Mouse (Mus musculus) neural tube, embryonic 11.5 days (tissue): Measurements from ENCODE around the gene Dctn5. TPM values are rescaled to one million over a fixed set of nuclear protein-coding genes. Genes with fewer than 3 reads are reported as not detected.

ENCODE experiments used
- ATAC-seq: fragments of 200-750 bp; cut with Nextera tagmentation; 2 replicates; pipeline ENCODE4 v1.8.0; 2017; ENCODE audit warnings: moderate number of reproducible peaks, mild to moderate bottlenecking, moderate TSS enrichment, moderate library complexity; ENCODE audit not compliant: insufficient read depth, low FRiP score, low TSS enrichment
- DNase-seq: peaks from one replicate; pipeline ENCODE4 v3.0.0-alpha.2; 2015; ENCODE audit warnings: low spot score
- H3K27ac ChIP-seq: fragments of 300-500 bp; sonication (generic); 2 replicates; pipeline ENCODE4 v1.5.1; 2014; ENCODE audit warnings: low read depth, mild to moderate bottlenecking, low read length
- H3K27me3 ChIP-seq: fragments of 300-500 bp; sonication (generic); 2 replicates; pipeline ENCODE4 v1.6.1; 2014; ENCODE audit warnings: mild to moderate bottlenecking, low read length, mixed read lengths; ENCODE audit not compliant: control insufficient read depth, insufficient read depth
- H3K36me3 ChIP-seq: fragments of 300-500 bp; sonication (generic); 2 replicates; pipeline ENCODE4 v1.6.1; 2014; ENCODE audit warnings: mild to moderate bottlenecking, low read length, moderate library complexity, mixed read lengths; ENCODE audit not compliant: control insufficient read depth, insufficient read depth
- H3K4me1 ChIP-seq: fragments of 300-500 bp; sonication (generic); 2 replicates; pipeline ENCODE4 v1.6.1; 2014; ENCODE audit warnings: low read length, mixed read lengths; ENCODE audit not compliant: control insufficient read depth, insufficient read depth
- H3K4me2 ChIP-seq: fragments of 300-500 bp; sonication (generic); 2 replicates; pipeline ENCODE4 v1.6.1; 2014; ENCODE audit warnings: low read depth, mild to moderate bottlenecking, moderate library complexity
- H3K4me3 ChIP-seq: fragments of 300-500 bp; sonication (generic); 2 replicates; pipeline ENCODE4 v1.5.1; 2014; ENCODE audit warnings: low read depth, low read length
- H3K9ac ChIP-seq: fragments of 300-500 bp; sonication (generic); 2 replicates; pipeline ENCODE4 v1.6.1; 2014; ENCODE audit warnings: mild to moderate bottlenecking, low read length
- H3K9me3 ChIP-seq: fragments of 300-500 bp; sonication (generic); 2 replicates; pipeline ENCODE4 v1.6.1; 2016; ENCODE audit warnings: low read length; ENCODE audit not compliant: control insufficient read depth
- WGBS: fragments of 180-500 bp; shearing (Covaris S2); extraction: QIAGEN DNeasy Blood & Tissue Kit; methylation state at CpG from one replicate; pipeline ENCODE4 v1.1.7; 2014; 5-methylcytosine and 5-hydroxymethylcytosine counted together
- polyA plus RNA-seq: library from polyadenylated mRNA; unstranded; fragments of >200 nt; fragmentation: Nextera tagmentation; extraction: Ambion mirVana; gene quantifications from 2 replicates; pipeline ENCODE4 v1.2.1, GENCODE M21; 2014

The Dctn5 gene
- polyA plus RNA-seq, 1 experiment from 2014 or later, result 153 TPM

- H3K9me3 ChIP-seq, result no peaks in the 10 kb centered on the region
- 96% methylated on average over 6 of the region's 6 CpGs for WGBS
- no peak overlapping the region for H3K9ac ChIP-seq
- no peaks in the 10 kb centered on the region for H3K27me3 ChIP-seq
- H3K4me1 ChIP-seq, result no peaks in the 10 kb centered on the region
- DNase-seq (no peak), ATAC-seq (no peak)
- no peak overlapping the region for H3K4me2 ChIP-seq
- no peak overlapping the region for H3K27ac ChIP-seq
- H3K36me3 ChIP-seq, result peaks cover 2% of the 10 kb centered on the region
- H3K4me3 ChIP-seq, result no peak overlapping the region
Measured at GRCm38 (mm10) chr7:122108206-122108605, 24.6 kb upstream of the Dctn5 start.

- Histone ChIP-seq H3K27ac (no peak overlapping the region), H3K9me3 (no peaks in the 10 kb centered on the region), H3K4me3 (no peak overlapping the region), H3K4me1 (no peaks in the 10 kb centered on the region), H3K36me3 (peaks cover 9% of the 10 kb centered on the region; the same call in 1 of the 2 replicates), H3K27me3 (no peaks in the 10 kb centered on the region), H3K4me2 (no peak overlapping the region), H3K9ac (no peak overlapping the region)
- 91% methylated on average over 4 of the region's 4 CpGs for WGBS
- DNase-seq (no peak), ATAC-seq (no peak)
Measured at GRCm38 (mm10) chr7:122123518-122123917, 9.3 kb upstream of the Dctn5 start.

GRCm38 (mm10) chr7:122125636-122126035 is 7.2 kb upstream of the Dctn5 start:
- WGBS, result 77% methylated on average over 8 of the region's 8 CpGs
- ATAC-seq, result no peak
- H3K9me3 ChIP-seq, result no peaks in the 10 kb centered on the region
- no peak overlapping the region for H3K9ac ChIP-seq
- no peak overlapping the region for H3K4me2 ChIP-seq
- H3K27ac ChIP-seq, result no peak overlapping the region
- no peak for DNase-seq
- no peaks in the 10 kb centered on the region for H3K27me3 ChIP-seq
- H3K4me1 ChIP-seq, result no peaks in the 10 kb centered on the region
- no peak overlapping the region for H3K4me3 ChIP-seq
- H3K36me3 ChIP-seq, result peaks cover 9% of the 10 kb centered on the region; the same call in 1 of the 2 replicates

GRCm38 (mm10) chr7:122126946-122127345 is 5.9 kb upstream of the Dctn5 start:
- Histone ChIP-seq H3K27me3 (no peaks in the 10 kb centered on the region), H3K4me2 (no peak overlapping the region), H3K9ac (no peak overlapping the region), H3K36me3 (peaks cover 9% of the 10 kb centered on the region; the same call in 1 of the 2 replicates), H3K4me3 (no peak overlapping the region), H3K4me1 (peaks cover 2% of the 10 kb centered on the region; the same call in 1 of the 2 replicates), H3K27ac (no peak overlapping the region), H3K9me3 (no peaks in the 10 kb centered on the region)
- WGBS, result 95% methylated on average over 11 of the region's 11 CpGs
- ATAC-seq (no peak), DNase-seq (no peak)

GRCm38 (mm10) chr7:122131834-122132233 is 1.0 kb upstream of the Dctn5 start:
- Histone ChIP-seq H3K27ac (no peak overlapping the region), H3K9ac (no peak overlapping the region), H3K9me3 (no peaks in the 10 kb centered on the region), H3K36me3 (0 out of 2 replicates have a peak, but pooled peaks cover 2% of the 10 kb centered on the region), H3K4me2 (peak overlapping the region; percentile 72), H3K4me1 (peaks cover 4% of the 10 kb centered on the region; the same call in 1 of the 2 replicates), H3K4me3 (peak overlapping the region; percentile 91), H3K27me3 (no peaks in the 10 kb centered on the region)
- no peak for DNase-seq
- ATAC-seq, result no peak

GRCm38 (mm10) chr7:122133338-122133625 is 441 bp downstream of the Dctn5 start:
- H3K9ac ChIP-seq, result peak overlapping the region; percentile 89
- H3K4me3 ChIP-seq, result peak overlapping the region; percentile 91
- no peaks in the 10 kb centered on the region for H3K9me3 ChIP-seq
- H3K27me3 ChIP-seq, result no peaks in the 10 kb centered on the region
- H3K4me2 ChIP-seq, result peak overlapping the region; percentile 72
- DNase-seq, result no peak
- H3K4me1 ChIP-seq, result peaks cover 4% of the 10 kb centered on the region; the same call in 1 of the 2 replicates
- peaks cover 2% of the 10 kb centered on the region for H3K36me3 ChIP-seq
- ATAC-seq, result no peak
- no peak overlapping the region for H3K27ac ChIP-seq
- WGBS, result 17% methylated on average over 8 of the region's 8 CpGs

GRCm38 (mm10) chr7:122135070-122135469 is 2.2 kb downstream of the Dctn5 start:
- H3K4me2 ChIP-seq, result no peak overlapping the region
- H3K36me3 ChIP-seq, result peaks cover 5% of the 10 kb centered on the region
- no peak overlapping the region for H3K27ac ChIP-seq
- ATAC-seq (no peak), DNase-seq (no peak)
- WGBS, result 72% methylated on average over 10 of the region's 10 CpGs
- H3K9ac ChIP-seq, result no peak overlapping the region
- peaks cover 4% of the 10 kb centered on the region; the same call in 1 of the 2 replicates for H3K4me1 ChIP-seq
- H3K9me3 ChIP-seq, result no peaks in the 10 kb centered on the region
- H3K27me3 ChIP-seq, result no peaks in the 10 kb centered on the region
- H3K4me3 ChIP-seq, result no peak overlapping the region

GRCm38 (mm10) chr7:122137071-122137470 is 4.2 kb downstream of the Dctn5 start:
- H3K4me2 ChIP-seq, result no peak overlapping the region
- H3K9me3 ChIP-seq, result no peaks in the 10 kb centered on the region
- no peaks in the 10 kb centered on the region for H3K27me3 ChIP-seq
- DNase-seq (no peak), ATAC-seq (no peak)
- H3K4me1 ChIP-seq, result peaks cover 2% of the 10 kb centered on the region; the same call in 1 of the 2 replicates
- no peak overlapping the region for H3K27ac ChIP-seq
- no peak overlapping the region for H3K4me3 ChIP-seq
- peaks cover 5% of the 10 kb centered on the region for H3K36me3 ChIP-seq
- no peak overlapping the region for H3K9ac ChIP-seq

- no peak overlapping the region for H3K4me3 ChIP-seq
- H3K9me3 ChIP-seq, result no peaks in the 10 kb centered on the region
- no peaks in the 10 kb centered on the region for H3K27me3 ChIP-seq
- H3K27ac ChIP-seq, result no peak overlapping the region
- H3K4me2 ChIP-seq, result no peak overlapping the region
- peaks cover 2% of the 10 kb centered on the region; the same call in 1 of the 2 replicates for H3K4me1 ChIP-seq
- 97% methylated on average over 5 of the region's 5 CpGs for WGBS
- no peak overlapping the region for H3K9ac ChIP-seq
- DNase-seq (no peak), ATAC-seq (no peak)
- peaks cover 5% of the 10 kb centered on the region for H3K36me3 ChIP-seq
Measured at GRCm38 (mm10) chr7:122138190-122138589, 5.3 kb downstream of the Dctn5 start.
